Mouse (Mus musculus): ENCODE results near the gene Ctnna2. TPM values are rescaled to one million over a fixed set of nuclear protein-coding genes. Genes with fewer than 3 reads are reported as not detected.

The Ctnna2 gene
- total and polyA plus RNA-seq, 2 experiments, result not detected

GRCm38 (mm10) chr6:77443906-77444305 lies 535.6 kb downstream of the Ctnna2 start:
- WGBS, result 82% methylated on average over 11 of the region's 11 CpGs
- DNase-seq (ENCODE audit: extremely low read depth, low read depth, low spot score), result no peak
- TF ChIP-seq CTCF (IDR thresholded peaks at IDR 0.05; ENCODE audit: low read depth, low read length) (no peak), POLR2A (IDR thresholded peaks at IDR 0.05; ENCODE audit: extremely low read depth, insufficient read depth, low read length) (no peak)
- Histone ChIP-seq H3K27ac (replicated peaks; ENCODE audit: insufficient read depth, low read depth, low read length) (no peak overlapping the region), H3K36me3 (ENCODE audit: control insufficient read depth, insufficient read depth, low read length) (no peaks in the 10 kb centered on the region), H3K9ac (ENCODE audit: low read depth, low read length) (no peak overlapping the region), H3K27me3 (ENCODE audit: control insufficient read depth, insufficient read depth, low read length) (peaks cover 2% of the 10 kb centered on the region; the same call in 1 of the 2 replicates), H3K4me3 (ENCODE audit: insufficient read depth, low read depth, low read length) (no peak overlapping the region), H3K4me1 (ENCODE audit: control insufficient read depth, insufficient read depth, low read length) (no peaks in the 10 kb centered on the region), H3K79me2 (ENCODE audit: control insufficient read depth, insufficient read depth, low read length) (no peaks in the 10 kb centered on the region)

- DNase-seq (ENCODE audit: extremely low read depth, low read depth, low spot score), result no peak
- no peak overlapping the region for H3K9ac ChIP-seq (ENCODE audit: low read depth, low read length)
- TF ChIP-seq CTCF (IDR thresholded peaks at IDR 0.05; ENCODE audit: low read depth, low read length) (no peak), POLR2A (IDR thresholded peaks at IDR 0.05; ENCODE audit: extremely low read depth, insufficient read depth, low read length) (no peak)
- no peaks in the 10 kb centered on the region for H3K4me1 ChIP-seq (ENCODE audit: control insufficient read depth, insufficient read depth, low read length)
- H3K36me3 ChIP-seq (ENCODE audit: control insufficient read depth, insufficient read depth, low read length), result no peaks in the 10 kb centered on the region
- 77% methylated on average over 5 of the region's 5 CpGs for WGBS
- no peak overlapping the region for H3K4me3 ChIP-seq (ENCODE audit: insufficient read depth, low read depth, low read length)
- H3K79me2 ChIP-seq (ENCODE audit: control insufficient read depth, insufficient read depth, low read length), result no peaks in the 10 kb centered on the region
- H3K27me3 ChIP-seq (ENCODE audit: control insufficient read depth, insufficient read depth, low read length), result no peaks in the 10 kb centered on the region
- H3K27ac ChIP-seq (replicated peaks; ENCODE audit: insufficient read depth, low read depth, low read length), result no peak overlapping the region
Measured at GRCm38 (mm10) chr6:77441051-77441450, 538.4 kb downstream of the Ctnna2 start.

- 84% methylated on average over 4 of the region's 4 CpGs for WGBS
- no peak overlapping the region for H3K4me3 ChIP-seq (ENCODE audit: insufficient read depth, low read depth, low read length)
- no peak for DNase-seq (ENCODE audit: extremely low read depth, low read depth, low spot score)
Measured at GRCm38 (mm10) chr6:77430381-77430780, 549.1 kb downstream of the Ctnna2 start.

GRCm38 (mm10) chr6:77425746-77426145 lies 553.8 kb downstream of the Ctnna2 start:
- Histone ChIP-seq H3K9ac (ENCODE audit: low read depth, low read length) (no peak overlapping the region), H3K4me3 (ENCODE audit: insufficient read depth, low read depth, low read length) (no peak overlapping the region), H3K36me3 (ENCODE audit: control insufficient read depth, insufficient read depth, low read length) (no peaks in the 10 kb centered on the region), H3K27ac (replicated peaks; ENCODE audit: insufficient read depth, low read depth, low read length) (no peak overlapping the region), H3K27me3 (ENCODE audit: control insufficient read depth, insufficient read depth, low read length) (no peaks in the 10 kb centered on the region), H3K79me2 (ENCODE audit: control insufficient read depth, insufficient read depth, low read length) (no peaks in the 10 kb centered on the region), H3K4me1 (ENCODE audit: control insufficient read depth, insufficient read depth, low read length) (no peaks in the 10 kb centered on the region)
- no peak for DNase-seq (ENCODE audit: extremely low read depth, low read depth, low spot score)
- TF ChIP-seq CTCF (IDR thresholded peaks at IDR 0.05; ENCODE audit: low read depth, low read length), result no peak
- TF ChIP-seq POLR2A (IDR thresholded peaks at IDR 0.05; ENCODE audit: extremely low read depth, insufficient read depth, low read length), result no peak

More at GRCm38 (mm10) chr6:77430381-77430780, 549.1 kb downstream of the Ctnna2 start:
- Histone ChIP-seq H3K4me1 (ENCODE audit: control insufficient read depth, insufficient read depth, low read length) (no peaks in the 10 kb centered on the region), H3K9ac (ENCODE audit: low read depth, low read length) (no peak overlapping the region), H3K27ac (replicated peaks; ENCODE audit: insufficient read depth, low read depth, low read length) (no peak overlapping the region), H3K36me3 (ENCODE audit: control insufficient read depth, insufficient read depth, low read length) (no peaks in the 10 kb centered on the region), H3K79me2 (ENCODE audit: control insufficient read depth, insufficient read depth, low read length) (no peaks in the 10 kb centered on the region), H3K27me3 (ENCODE audit: control insufficient read depth, insufficient read depth, low read length) (no peaks in the 10 kb centered on the region)
- TF ChIP-seq CTCF (IDR thresholded peaks at IDR 0.05; ENCODE audit: low read depth, low read length) (no peak), POLR2A (IDR thresholded peaks at IDR 0.05; ENCODE audit: extremely low read depth, insufficient read depth, low read length) (no peak)

- Histone ChIP-seq H3K36me3 (ENCODE audit: control insufficient read depth, insufficient read depth, low read length) (no peaks in the 10 kb centered on the region), H3K4me3 (ENCODE audit: insufficient read depth, low read depth, low read length) (no peak overlapping the region), H3K79me2 (ENCODE audit: control insufficient read depth, insufficient read depth, low read length) (no peaks in the 10 kb centered on the region), H3K27me3 (ENCODE audit: control insufficient read depth, insufficient read depth, low read length) (no peaks in the 10 kb centered on the region), H3K9ac (ENCODE audit: low read depth, low read length) (no peak overlapping the region), H3K4me1 (ENCODE audit: control insufficient read depth, insufficient read depth, low read length) (no peaks in the 10 kb centered on the region), H3K27ac (replicated peaks; ENCODE audit: insufficient read depth, low read depth, low read length) (no peak overlapping the region)
- TF ChIP-seq POLR2A (IDR thresholded peaks at IDR 0.05; ENCODE audit: extremely low read depth, insufficient read depth, low read length), result no peak
- TF ChIP-seq CTCF (IDR thresholded peaks at IDR 0.05; ENCODE audit: low read depth, low read length), result no peak
- WGBS, result 67% methylated on average over 4 of the region's 4 CpGs
- DNase-seq (ENCODE audit: extremely low read depth, low read depth, low spot score), result no peak
Measured at GRCm38 (mm10) chr6:77424826-77425225, 554.7 kb downstream of the Ctnna2 start.

GRCm38 (mm10) chr6:77421564-77422139 lies 557.8 kb downstream of the Ctnna2 start:
- WGBS, result 38% methylated on average over 3 of the region's 3 CpGs
- Histone ChIP-seq H3K4me1 (ENCODE audit: control insufficient read depth, insufficient read depth, low read length) (no peaks in the 10 kb centered on the region), H3K36me3 (ENCODE audit: control insufficient read depth, insufficient read depth, low read length) (no peaks in the 10 kb centered on the region), H3K4me3 (ENCODE audit: insufficient read depth, low read depth, low read length) (no peak overlapping the region), H3K79me2 (ENCODE audit: control insufficient read depth, insufficient read depth, low read length) (no peaks in the 10 kb centered on the region), H3K9ac (ENCODE audit: low read depth, low read length) (no peak overlapping the region), H3K27ac (replicated peaks; ENCODE audit: insufficient read depth, low read depth, low read length) (no peak overlapping the region), H3K27me3 (ENCODE audit: control insufficient read depth, insufficient read depth, low read length) (no peaks in the 10 kb centered on the region)
- DNase-seq (ENCODE audit: extremely low read depth, low read depth, low spot score), result peak; percentile 2
- no peak for TF ChIP-seq POLR2A (IDR thresholded peaks at IDR 0.05; ENCODE audit: extremely low read depth, insufficient read depth, low read length)
- TF ChIP-seq CTCF (IDR thresholded peaks at IDR 0.05; ENCODE audit: low read depth, low read length), result no peak
